Mouse (Mus musculus): ENCODE results near the gene Plpp1.

DNA sequence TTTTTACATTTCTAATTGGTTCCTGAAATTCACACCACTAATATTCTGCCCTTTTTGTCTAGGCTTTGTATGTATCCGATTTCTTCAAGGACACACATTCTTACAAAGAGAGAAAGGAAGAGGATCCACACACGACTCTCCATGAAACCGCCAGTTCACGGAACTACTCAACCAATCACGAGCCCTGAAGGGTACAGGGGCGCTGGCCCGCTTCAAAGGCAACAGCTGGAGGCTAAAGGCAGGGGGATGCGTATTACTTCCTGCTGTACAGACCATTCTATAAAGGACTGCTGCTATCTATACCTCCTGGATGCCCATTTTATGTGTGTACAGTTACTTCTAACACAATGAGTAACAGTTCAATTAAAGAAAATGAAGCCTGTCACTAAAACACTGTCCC, 66.8 kb downstream of the Plpp1 start:
- TF ChIP-seq CTCF (IDR thresholded peaks at IDR 0.05; ENCODE audit: borderline replicate concordance, insufficient read depth, low read length) = no peak
- TF ChIP-seq POLR2A (IDR thresholded peaks at IDR 0.05; ENCODE audit: low read depth, low read length) = no peak
